Mouse (Mus musculus) left cerebral cortex, adult 9 months (tissue): ENCODE data around the gene Ociad2.
A peak's percentile ranks its signal among the peaks of the same experiment; 100 is the strongest.

Source experiments
- DNase-seq, 2 experiments: peaks; one replicate each; pipeline ENCODE4 v3.0.0; 2022; ENCODE audit warnings: low spot score in 2 of 2

Gene Ociad2

GRCm38 (mm10) chr5:73340723-73341235 is at the start of gene Ociad2:
TSS of gene Ociad2 (minus strand) at chr5:73341028.
- DNase-seq, result no peak

DNA sequence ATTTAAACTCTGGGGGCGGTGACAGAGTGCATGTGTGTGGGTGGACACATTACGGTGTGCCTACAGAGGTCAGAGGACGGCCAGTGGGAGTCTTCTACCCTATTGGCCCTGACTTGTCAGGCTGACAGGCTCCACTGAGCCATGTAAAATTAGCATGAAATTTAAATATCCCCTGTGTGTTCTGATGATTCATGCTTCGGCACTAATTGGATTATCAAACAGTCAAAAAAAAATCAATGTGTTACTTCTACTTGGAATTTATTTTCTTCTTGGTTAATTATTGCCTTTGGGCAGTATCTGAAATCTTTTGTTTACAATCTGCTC is 42.8 kb upstream of the Ociad2 start:
- DNase-seq, result no peak

- DNase-seq, result peak in 1 of 2 experiments; percentile 79
Measured at GRCm38 (mm10) chr5:73382737-73383646, 42.2 kb upstream of the Ociad2 start.

- DNase-seq, result no peak
Measured at GRCm38 (mm10) chr5:73381976-73382540, 41.2 kb upstream of the Ociad2 start.

DNA sequence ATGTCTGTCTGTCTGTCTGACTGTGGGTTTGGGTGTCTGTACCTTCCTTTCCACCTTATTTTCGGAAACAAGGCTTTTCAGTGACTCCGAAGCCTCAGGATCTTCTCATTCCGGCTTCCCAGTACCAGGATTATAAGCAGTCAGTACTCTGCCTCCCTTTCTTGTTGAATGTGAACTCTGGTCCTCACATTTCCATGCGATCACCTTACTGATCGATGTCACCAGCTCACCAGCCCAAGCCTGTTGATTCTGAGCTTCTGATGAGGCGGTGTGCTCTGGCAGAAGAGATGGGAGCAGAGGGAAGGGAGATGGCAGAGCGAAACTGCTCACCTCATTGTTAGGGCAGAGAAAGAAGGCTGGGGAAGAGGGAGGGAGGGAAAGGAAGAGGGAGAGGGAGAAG is 40.7 kb upstream of the Ociad2 start:
- no peak for DNase-seq

GRCm38 (mm10) chr5:73380829-73381228 is 40.0 kb upstream of the Ociad2 start:
- no peak for DNase-seq

- DNase-seq, result peak in 1 of 2 experiments; percentile 92
Measured at GRCm38 (mm10) chr5:73379908-73380307, 39.1 kb upstream of the Ociad2 start.

GRCm38 (mm10) chr5:73376491-73376890 is 35.7 kb upstream of the Ociad2 start:
- DNase-seq, result no peak

DNA sequence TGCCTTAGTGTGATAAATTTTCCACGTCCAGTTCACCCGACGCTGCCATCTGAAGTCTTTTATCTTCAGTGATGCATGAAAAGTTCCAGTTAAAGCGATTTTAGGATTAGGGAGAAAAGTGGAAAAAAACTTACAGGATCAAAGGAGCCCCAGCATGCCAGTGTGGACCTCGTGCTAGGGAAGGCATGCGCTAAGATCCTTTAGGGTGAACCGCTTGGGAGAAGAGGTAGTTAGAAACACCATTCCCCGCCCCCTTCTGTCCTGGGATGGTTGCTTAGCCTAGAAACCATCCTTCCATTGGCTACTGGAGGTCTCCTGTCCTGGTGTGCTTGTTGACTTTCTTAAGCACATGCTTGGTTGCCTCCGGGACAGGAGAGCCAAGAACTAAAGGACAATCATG is 35.2 kb upstream of the Ociad2 start:
- DNase-seq, result no peak

DNA sequence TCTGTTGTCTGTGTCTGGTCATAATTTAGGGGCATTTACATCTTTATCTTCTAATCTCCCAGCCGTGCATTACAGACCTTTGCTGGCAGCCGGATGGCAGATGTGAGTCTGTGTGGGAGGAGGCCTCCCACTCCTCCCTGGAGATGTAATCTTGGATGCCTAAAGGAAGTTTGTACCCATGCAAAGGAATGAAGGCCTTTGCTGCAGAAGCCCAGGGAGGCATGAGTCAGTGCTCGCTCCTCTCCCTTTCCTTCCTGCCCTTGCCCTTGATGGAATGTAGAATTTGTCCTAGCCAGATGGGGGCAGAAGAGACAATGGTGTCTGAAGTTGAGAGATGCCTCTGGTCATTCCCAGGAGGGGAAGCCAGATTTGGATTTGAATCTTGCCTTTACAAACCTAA is 32.4 kb upstream of the Ociad2 start:
- no peak for DNase-seq

DNA sequence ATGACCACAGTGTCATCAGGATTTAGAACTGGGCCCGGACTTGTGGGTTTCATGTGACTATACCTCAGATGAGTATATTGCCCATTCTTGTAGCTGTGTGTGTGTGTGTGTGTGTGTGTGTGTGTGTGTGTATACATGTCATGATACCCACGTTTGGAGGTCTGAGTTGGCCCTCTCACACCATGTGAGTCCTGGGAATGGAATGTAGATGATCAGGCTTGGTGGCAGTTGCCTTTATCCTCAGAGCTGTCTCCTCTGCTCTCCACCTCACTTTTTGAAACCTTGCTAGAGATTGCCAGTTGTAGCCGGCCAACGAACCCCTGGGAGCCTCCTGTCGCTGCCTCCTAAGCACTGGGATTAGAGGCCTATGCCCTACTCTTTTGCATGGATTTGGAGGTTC is 31.8 kb upstream of the Ociad2 start:
- no peak for DNase-seq

GRCm38 (mm10) chr5:73369731-73370130 is 28.9 kb upstream of the Ociad2 start:
- no peak for DNase-seq

DNA sequence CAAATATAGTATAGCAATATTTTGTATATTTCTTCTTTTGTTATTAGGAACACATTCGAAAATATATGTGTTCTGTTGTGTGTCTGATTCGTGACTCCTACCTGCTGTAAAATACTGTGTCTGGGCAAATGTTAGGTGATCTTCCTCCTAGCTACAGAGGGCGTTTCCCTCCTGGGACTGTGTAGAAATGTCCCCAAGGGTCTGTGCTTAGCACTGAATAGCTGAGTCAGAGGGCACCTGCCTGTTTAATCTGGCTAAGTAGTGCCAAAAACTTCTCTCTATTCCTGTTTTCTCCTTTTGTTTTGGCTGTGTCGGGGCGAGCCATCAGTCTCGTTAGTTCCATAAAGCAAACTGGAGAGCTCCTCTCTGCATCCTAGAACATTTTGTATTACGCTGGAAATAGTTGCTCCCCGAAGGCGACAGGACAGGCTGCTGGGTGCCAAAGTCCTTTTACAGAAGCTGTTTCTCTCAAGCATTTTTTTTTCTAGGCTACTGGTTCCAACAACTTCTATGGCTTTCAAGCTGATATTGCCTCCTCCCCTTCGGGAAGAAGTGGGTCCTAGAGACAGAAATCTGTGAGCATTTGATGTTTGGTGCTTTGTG is 28.1 kb upstream of the Ociad2 start:
- DNase-seq, result peak in 1 of 2 experiments; percentile 58

GRCm38 (mm10) chr5:73367906-73368305 is 27.1 kb upstream of the Ociad2 start:
- no peak for DNase-seq

- DNase-seq, result no peak
Measured at GRCm38 (mm10) chr5:73364107-73364864, 23.5 kb upstream of the Ociad2 start.

DNA sequence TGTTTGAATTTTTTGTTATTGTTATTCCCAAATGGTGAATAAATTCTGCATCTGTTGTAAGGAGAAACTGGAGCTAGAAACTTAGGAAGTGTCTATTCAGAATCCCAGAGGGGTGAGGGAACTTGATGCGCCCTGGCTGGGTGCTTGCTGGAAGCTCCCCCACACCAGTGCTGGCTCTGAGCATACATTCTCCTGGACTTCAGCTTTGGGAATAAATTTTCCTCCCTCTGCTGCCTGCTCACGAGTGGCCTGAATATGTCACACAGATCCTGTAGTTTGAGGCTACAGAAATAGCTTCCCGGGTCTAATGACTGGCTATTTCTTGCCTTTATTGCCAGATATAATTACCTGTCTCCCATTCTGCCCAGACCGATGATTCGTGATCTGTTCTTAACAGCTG is 22.0 kb upstream of the Ociad2 start:
- no peak for DNase-seq

GRCm38 (mm10) chr5:73362338-73362737 is 21.5 kb upstream of the Ociad2 start:
- DNase-seq, result no peak

- no peak for DNase-seq
Measured at GRCm38 (mm10) chr5:73360240-73360639, 19.4 kb upstream of the Ociad2 start.

DNA sequence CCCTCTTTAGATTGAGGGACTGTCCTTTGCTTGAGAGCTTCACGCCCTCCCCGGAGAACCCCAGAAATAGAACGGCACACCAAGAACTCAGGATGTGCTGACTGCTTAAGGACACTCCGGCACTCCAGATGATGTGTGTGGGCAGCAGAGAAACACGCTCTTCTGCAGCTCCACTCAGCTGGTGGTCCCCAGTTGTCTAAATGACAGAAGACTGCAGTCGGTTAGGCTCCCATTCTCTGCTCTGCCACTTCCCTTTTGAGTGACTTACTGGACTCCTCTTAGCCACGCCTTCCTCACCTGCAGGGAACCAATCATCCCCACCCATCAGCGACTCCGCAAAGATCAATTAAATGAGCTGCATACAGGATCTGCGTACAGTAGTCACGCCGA is 18.9 kb upstream of the Ociad2 start:
- DNase-seq, result peak; percentile 65 to 77

DNA sequence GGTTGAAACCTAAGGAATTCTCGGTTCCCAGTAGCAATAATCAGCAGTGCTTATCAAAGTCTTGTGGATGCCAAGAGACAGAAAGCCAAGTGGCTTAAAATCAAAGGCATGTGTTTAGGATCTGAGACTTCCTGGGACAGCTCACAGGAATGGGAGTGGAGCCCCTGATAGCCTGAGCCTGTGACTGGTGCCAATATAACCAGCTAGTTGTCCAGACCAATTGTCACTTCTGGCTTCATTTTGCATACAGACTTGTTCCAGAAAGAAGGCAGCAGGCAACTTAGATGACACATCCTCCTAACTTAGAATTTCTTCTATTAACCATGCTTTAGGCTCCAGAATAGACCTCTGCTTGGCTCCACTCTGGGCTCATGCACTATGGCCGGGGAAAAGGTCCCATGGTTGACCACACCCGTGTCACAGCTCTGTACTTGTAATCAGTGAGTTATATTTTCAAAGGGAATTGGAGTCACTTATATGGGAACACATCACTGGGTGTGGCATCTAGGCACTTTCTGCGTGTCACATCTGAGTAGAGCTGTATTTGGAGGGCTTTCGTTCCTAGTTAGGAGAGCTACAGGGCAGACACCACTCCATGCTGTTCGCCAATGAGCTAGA is 18.4 kb upstream of the Ociad2 start:
- no peak for DNase-seq

GRCm38 (mm10) chr5:73355393-73355792 is 14.6 kb upstream of the Ociad2 start:
- DNase-seq, result no peak

GRCm38 (mm10) chr5:73353978-73354377 is 13.2 kb upstream of the Ociad2 start:
- DNase-seq, result no peak
